Mouse (Mus musculus) left cerebral cortex, adult 8-10 months (tissue): ENCODE results near the gene Rgl1. TPM values are rescaled to one million over a fixed set of nuclear protein-coding genes. Genes with fewer than 3 reads are reported as not detected.
A peak's percentile ranks its signal among the peaks of the same experiment; 100 is the strongest.
"Not testable (repeated sequence)": the region's sequence is repeated elsewhere in the genome, so short reads cannot be mapped to it uniquely, and the experiment has no call there.

Experiments
- DNase-seq, 2 experiments: peaks; one replicate each; pipeline ENCODE4 v3.0.0; 2022; ENCODE audit warnings: low spot score in 2 of 2
- total RNA-seq, 4 experiments: library from RNA; stranded (reverse); gene quantifications; 2 replicates each; pipeline ENCODE4 v1.2.4; 2022

Rgl1 gene
- total RNA-seq, 4 experiments from 2014 or later: 100 to 110 (median 103) TPM

DNA sequence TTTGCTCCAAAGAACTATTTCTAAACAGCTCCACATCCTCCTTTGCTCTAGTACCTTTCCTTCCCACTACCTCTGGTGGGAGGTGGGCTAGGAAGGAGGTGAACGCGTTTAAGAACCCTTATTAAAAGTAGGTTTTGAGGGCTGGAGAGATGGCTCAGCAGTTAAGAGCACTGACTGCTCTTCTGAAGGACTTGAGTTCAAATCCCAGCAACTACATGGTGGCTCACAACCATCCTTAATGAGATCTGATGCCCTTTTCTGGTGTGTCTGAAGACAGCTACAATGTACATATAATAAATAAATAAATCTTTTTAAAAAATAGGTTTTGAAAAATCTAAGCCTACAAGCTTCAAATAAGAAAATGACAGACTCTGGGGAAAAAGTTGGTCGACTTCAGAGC, 19.3 kb upstream of the Rgl1 start:
- DNase-seq: not testable (repeated sequence)

DNA sequence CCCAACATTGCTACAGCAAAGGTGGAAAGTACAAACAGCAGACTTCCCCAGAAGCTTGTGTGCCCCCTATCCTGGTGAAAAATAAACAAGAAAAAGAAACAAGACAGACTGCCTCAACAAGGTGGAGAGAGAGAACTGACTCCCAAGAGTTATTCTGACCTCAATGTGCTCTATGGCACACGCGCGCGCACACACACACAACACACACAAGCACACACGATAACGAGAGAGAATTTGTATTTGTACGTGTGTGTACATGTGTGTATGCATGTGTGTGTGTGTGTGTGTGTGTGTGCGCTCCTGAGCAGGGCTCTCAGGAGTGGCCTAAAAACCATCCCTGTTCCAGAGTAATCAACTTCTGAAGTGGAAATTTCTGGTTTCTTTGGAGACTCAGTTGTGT, 18.5 kb upstream of the Rgl1 start:
- DNase-seq: no peak

GRCm38 (mm10) chr1:152779071-152779737, 13.1 kb upstream of the Rgl1 start:
- DNase-seq: peak; percentile 36 to 37

DNA sequence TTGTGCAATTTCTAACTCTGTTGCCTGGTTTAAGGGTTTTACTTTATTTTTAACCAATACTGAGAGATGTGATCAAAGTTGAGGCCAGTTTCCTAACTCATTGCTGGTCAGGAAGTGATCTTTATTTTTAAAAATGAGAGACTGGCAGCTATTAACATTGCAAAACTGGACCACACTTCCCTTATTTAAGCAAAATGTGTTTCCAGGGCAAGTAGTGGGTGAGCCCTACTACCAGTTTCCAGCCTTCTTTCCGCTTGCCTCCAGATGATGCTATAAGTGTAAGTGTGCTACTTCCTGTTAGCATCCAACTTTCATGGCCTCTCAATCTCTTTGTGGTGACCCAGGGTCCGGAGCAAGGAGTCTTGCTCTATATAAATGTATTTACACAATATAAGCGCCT, 8.4 kb upstream of the Rgl1 start:
- DNase-seq: not testable (repeated sequence)

DNA sequence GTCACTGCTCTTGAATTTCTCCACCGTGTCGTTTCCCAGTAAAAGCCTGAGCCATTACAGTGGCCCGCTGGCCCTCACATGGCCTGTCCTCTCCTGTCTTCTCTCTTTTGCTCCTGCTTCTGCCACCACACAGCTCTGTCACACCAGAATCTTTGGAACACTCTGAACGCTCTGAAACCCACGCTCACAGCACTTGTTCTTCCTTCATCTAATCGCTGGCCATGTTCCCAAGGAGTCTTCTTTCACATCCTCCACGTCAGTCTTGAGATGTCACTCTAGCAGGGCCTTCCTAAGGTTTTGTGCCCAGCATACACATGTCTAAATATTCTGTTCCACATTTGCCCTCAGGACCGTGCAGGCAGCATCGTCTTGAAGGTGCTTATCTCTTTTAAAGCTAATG, 4.9 kb upstream of the Rgl1 start:
- DNase-seq: no peak

DNA sequence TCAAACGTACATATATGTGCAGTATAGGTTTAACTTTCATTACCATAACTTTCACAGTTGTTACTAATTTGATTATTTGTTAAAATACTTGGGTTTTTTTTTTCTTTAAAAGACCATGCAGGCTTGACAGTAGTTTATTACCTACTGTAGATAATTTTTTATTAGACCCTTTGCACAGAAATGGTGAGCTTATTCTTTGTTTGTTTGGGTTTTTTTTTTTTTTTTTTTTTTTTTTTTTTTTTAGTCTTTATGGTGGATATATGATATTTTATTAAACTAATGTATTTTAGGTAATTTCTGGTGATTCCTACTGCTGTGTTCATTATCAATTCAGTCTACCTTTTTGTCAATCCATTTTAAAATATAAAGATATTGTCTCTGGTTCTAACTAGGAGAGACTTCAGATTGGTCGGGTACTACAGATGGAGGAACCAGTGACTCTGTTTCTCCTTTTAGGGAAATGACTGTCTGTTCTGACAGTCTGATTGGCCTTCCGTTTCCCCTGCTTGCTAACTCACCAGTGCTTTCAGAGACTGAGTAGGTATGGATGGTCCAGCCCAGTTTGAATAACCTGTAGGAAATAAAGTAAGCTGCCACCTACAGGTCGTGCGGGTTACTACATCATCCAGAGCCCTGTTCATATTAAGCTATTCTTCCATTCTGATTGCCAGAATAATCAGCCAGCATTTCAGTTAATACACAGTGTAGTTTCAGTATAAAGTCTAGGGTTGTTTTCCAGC, 1.8 kb upstream of the Rgl1 start:
- DNase-seq: peak; percentile 63 to 79

- DNase-seq: peak in 1 of 2 experiments; percentile 27
Observed at GRCm38 (mm10) chr1:152766804-152767748, 925 bp upstream of the Rgl1 start.

DNA sequence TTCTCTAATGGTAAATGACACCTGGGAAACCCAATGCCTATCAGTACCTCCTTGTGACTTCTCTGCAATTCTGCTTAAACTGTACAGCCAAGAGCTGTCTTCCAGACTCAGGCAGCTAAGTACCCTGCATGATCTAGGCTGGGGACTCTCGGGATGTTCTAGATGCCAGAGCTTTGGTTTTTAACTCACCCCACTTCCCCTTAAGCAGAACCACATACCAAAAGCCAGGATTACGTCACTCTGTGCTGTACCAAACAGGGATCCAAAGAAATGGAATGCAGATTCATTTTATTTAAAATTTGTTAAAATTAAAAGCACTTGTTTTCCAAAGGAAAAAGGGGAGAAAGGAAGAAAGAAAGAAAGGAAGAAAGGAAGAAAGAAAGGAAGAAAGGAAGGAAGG, 4.4 kb downstream of the Rgl1 start:
- no peak for DNase-seq

DNA sequence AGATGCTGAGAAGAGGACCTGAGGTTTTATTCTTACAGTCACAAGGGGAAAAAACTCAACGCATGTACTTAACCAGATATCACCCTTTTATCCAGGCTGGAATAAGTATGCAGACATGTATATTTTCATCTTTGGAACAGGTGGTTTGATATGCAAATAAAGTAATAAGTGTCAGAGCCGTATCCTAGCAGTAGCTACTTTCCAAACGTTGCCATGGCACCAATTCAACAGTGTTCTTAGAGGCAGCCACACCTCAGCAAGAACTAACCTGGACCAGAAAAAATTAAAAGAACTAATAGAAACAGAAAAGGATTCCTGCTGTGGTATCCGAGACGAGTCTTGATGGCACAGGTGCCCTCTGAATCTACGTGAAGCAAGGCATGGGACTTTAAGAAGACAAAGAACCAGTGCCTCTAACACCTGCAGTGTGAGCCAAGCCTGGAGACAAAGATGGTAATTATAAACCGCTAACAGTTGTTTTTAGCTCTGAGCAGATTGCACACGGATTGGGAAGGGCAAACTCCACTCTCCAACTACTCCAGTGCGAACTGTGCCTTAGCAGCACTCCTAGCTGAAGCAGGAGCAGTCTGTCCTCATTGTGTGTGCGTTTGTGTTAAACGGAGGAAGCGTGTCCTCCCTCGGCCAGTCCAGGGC, 15.7 kb downstream of the Rgl1 start, which contains the start of gene Apobec4:
Gene Apobec4, plus strand, starts transcription at position 240 of the 654 bp plus-strand sequence.
- DNase-seq: peak in 1 of 2 experiments; percentile 67

- DNase-seq: no peak
Observed at GRCm38 (mm10) chr1:152749276-152749675, 16.9 kb downstream of the Rgl1 start.

GRCm38 (mm10) chr1:152746426-152746825, 19.7 kb downstream of the Rgl1 start:
- DNase-seq: peak; percentile 45 to 67

DNA sequence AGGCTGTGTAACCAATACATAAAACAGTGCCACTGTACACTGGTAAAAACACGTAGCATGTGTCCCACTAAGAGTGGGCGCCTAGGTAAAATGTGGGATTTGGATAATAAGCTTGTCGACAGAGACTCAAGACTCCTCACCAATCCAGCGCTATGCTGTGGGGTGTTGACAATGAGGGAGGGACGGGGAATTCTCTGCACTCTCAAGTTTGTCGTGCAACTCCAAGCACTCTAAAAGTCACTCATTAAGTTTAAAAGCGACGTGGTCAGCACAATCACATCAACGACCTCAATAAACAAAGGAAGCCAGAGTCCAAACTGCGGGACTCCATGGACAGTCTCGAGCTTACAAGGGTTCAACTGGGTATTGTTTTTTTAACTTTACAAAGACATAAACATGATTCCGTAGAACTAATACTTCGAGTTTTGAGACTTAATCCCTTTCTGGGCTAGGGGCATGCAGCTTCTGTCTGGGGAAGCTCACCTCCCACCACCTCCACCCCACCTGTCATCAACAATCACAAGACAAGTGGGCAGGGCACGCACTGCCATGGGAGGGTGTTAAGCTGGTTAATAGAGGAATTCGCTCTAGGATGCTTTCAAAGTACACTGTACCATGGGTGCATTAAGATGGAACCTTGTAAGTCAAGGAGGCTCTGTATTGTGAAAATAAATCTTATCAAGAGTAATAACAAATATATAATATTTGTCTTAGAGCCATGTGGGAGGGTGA, 22.9 kb downstream of the Rgl1 start:
- DNase-seq: no peak

GRCm38 (mm10) chr1:152739374-152739773, 26.8 kb downstream of the Rgl1 start:
- no peak for DNase-seq

DNA sequence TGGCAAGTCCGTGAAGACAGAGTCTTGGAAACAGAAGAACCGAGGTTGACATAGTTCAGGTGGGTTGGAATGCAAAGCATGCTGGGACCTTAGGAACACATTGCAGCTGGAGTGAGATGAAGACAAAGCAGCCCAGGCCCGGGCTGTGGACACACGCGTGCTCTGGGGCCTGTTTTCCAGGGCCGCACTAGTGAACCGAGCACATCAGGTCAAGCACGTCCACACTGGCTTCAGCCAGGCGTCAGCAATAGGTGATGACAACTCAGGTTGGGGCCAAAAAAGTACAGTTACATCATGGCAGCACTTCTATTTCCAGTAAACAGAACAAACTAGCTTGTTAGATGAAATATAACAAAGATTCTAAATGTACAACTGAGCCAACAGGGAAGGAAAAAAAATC, 27.4 kb downstream of the Rgl1 start:
- DNase-seq: no peak

- DNase-seq: no peak
Observed at GRCm38 (mm10) chr1:152727604-152728236, 38.4 kb downstream of the Rgl1 start.

- DNase-seq: no peak
Observed at GRCm38 (mm10) chr1:152726095-152726494, 40.1 kb downstream of the Rgl1 start.

- DNase-seq: no peak
Observed at GRCm38 (mm10) chr1:152724286-152724685, 41.9 kb downstream of the Rgl1 start.

DNA sequence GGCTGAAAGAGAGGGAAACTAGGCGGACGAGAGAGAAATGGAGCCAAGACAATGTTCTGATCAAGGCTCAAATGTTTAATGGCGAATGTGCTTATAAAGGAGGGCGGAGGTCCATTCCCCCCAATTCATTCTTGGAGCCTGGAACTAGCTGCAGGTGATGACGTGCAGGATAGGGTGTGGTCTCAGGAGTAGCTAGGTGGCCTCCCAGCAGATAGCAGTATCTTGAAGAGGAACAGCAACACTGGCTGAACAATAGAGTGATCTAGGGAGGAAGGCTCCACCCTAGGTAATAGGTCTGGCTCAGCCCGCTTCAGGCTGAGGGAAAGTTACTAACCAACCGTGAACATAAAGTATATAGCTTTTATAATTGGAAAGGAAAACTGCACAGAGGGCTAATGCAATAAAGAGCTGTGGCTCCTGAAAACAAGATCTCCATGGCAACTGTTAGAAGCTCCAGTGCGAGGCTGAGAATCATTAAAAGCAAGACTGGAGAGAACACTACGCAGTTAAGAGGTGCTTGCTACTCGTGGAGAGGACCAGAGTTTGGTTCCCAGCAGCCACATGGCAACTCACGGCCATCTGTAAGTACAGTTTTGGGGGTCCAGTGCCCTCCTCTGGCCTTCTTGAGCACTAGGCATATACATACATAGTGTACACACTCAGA, 44.5 kb downstream of the Rgl1 start:
- DNase-seq: no peak

DNA sequence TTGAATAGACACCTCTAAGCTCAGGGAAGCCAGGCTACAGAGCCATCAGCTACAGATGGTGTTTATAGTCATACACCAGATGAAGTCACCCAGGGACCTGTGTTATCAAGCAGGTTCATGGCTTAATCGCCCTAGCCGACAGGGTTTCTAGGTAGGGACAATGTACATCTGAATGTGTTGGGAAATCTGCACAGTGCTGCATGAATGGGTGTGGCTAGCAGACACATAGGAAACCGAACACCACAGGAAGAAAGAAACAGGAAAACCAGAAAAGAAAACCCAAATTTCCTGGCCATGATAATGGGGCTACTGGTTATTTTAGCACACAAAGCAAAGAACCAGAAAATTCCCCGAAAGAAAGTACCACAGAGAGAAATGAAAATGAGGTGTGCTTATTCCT, 45.2 kb downstream of the Rgl1 start:
- DNase-seq: no peak

DNA sequence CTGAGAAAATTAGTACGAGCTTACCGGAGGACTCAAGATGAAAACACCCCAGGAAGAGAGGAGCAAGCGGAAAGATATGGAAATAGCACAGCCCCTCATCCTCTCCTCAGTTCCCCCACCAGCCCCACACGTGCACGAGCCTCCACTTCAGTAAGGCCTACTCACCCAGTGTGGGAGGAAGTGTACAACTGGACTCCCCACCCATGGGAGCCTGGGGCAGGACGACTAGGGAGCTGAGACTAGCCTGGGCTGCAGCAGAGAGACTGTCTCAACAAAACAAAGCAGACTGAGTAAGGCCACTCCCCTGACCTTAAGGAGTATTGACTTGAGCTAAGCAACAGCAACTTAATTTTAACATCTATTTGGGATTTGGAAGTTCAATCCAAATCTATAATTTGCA, 48.0 kb downstream of the Rgl1 start:
- DNase-seq: no peak
